Mouse (Mus musculus) macrophage (primary cell): ENCODE data around the gene Dennd1b. TPM values are rescaled to one million over a fixed set of nuclear protein-coding genes. Genes with fewer than 3 reads are reported as not detected.

Experiments used
- H3K27ac ChIP-seq: fragments of 350-480 bp; formaldehyde crosslinking; 2 replicates; pipeline ENCODE4 v1.9.0; 2021
- H3K36me3 ChIP-seq: fragments of 350-480 bp; formaldehyde crosslinking; 2 replicates; pipeline ENCODE4 v1.9.0; 2021; ENCODE audit errors: inconsistent target
- H3K4me3 ChIP-seq: fragments of 350-480 bp; formaldehyde crosslinking; 2 replicates; pipeline ENCODE4 v1.9.0; 2021; ENCODE audit errors: inconsistent target
- H3K79me2 ChIP-seq: fragments of 350-480 bp; formaldehyde crosslinking; 2 replicates; pipeline ENCODE4 v1.9.0; 2021; ENCODE audit errors: inconsistent target
- WGBS: methylation state at CpG from one replicate; pipeline ENCODE4 v1.1.7; 2026; ENCODE audit warnings: inconsistent platforms; ENCODE audit not compliant: missing documents; 5-methylcytosine and 5-hydroxymethylcytosine counted together
- polyA plus RNA-seq: library from polyadenylated mRNA; stranded (reverse); fragments of 250-400 nt; gene quantifications from 3 replicates; pipeline ENCODE4 v1.2.4, GENCODE M21; 2018; ENCODE audit warnings: inconsistent platforms

Dennd1b gene
- polyA plus RNA-seq, 1 experiment from 2014 or later: 13.8 TPM

GRCm38 (mm10) chr1:138952173-138952572 is 11.1 kb upstream of the Dennd1b start:
- Histone ChIP-seq H3K4me3 (no peak overlapping the region), H3K36me3 (no peaks in the 10 kb centered on the region)

GRCm38 (mm10) chr1:138954978-138955377 is 8.3 kb upstream of the Dennd1b start:
- Histone ChIP-seq H3K27ac (no peak overlapping the region), H3K36me3 (no peaks in the 10 kb centered on the region), H3K4me3 (no peak overlapping the region), H3K79me2 (no peaks in the 10 kb centered on the region)
- WGBS: 49% methylated on average over 5 of the region's 5 CpGs

More at GRCm38 (mm10) chr1:138952173-138952572, 11.1 kb upstream of the Dennd1b start:
- H3K27ac ChIP-seq: no peak overlapping the region
- H3K79me2 ChIP-seq: no peaks in the 10 kb centered on the region

GRCm38 (mm10) chr1:138955455-138955854 is 7.8 kb upstream of the Dennd1b start:
- WGBS: 46% methylated on average over 3 of the region's 4 CpGs
- Histone ChIP-seq H3K27ac (no peak overlapping the region), H3K4me3 (no peak overlapping the region), H3K36me3 (no peaks in the 10 kb centered on the region), H3K79me2 (no peaks in the 10 kb centered on the region)

- H3K27ac ChIP-seq: no peak overlapping the region
- no peak overlapping the region for H3K4me3 ChIP-seq
Observed at GRCm38 (mm10) chr1:138956511-138956910, 6.7 kb upstream of the Dennd1b start.

GRCm38 (mm10) chr1:138957111-138957510 is 6.1 kb upstream of the Dennd1b start:
- 80% methylated on average over 4 of the region's 4 CpGs for WGBS

More at GRCm38 (mm10) chr1:138956511-138956910, 6.7 kb upstream of the Dennd1b start:
- Histone ChIP-seq H3K79me2 (no peaks in the 10 kb centered on the region), H3K36me3 (no peaks in the 10 kb centered on the region)

GRCm38 (mm10) chr1:138958863-138959262 is 4.4 kb upstream of the Dennd1b start:
- Histone ChIP-seq H3K79me2 (no peaks in the 10 kb centered on the region), H3K27ac (no peak overlapping the region), H3K4me3 (no peak overlapping the region), H3K36me3 (no peaks in the 10 kb centered on the region)
- 100% methylated on average over 3 of the region's 3 CpGs for WGBS

More at GRCm38 (mm10) chr1:138957111-138957510, 6.1 kb upstream of the Dennd1b start:
- H3K4me3 ChIP-seq: no peak overlapping the region
- H3K79me2 ChIP-seq: no peaks in the 10 kb centered on the region
- no peak overlapping the region for H3K27ac ChIP-seq
- H3K36me3 ChIP-seq: no peaks in the 10 kb centered on the region

GRCm38 (mm10) chr1:138959903-138960483 is 3.2 kb upstream of the Dennd1b start:
- Histone ChIP-seq H3K4me3 (no peak overlapping the region), H3K27ac (no peak overlapping the region), H3K79me2 (peaks cover 10% of the 10 kb centered on the region), H3K36me3 (no peaks in the 10 kb centered on the region)
- 98% methylated on average over 4 of the region's 4 CpGs for WGBS

GRCm38 (mm10) chr1:138962266-138963101 is 751 bp upstream of the Dennd1b start:
- Histone ChIP-seq H3K79me2 (peaks cover 34% of the 10 kb centered on the region), H3K27ac (peak overlapping the region; percentile 85), H3K4me3 (peak overlapping the region; percentile 63), H3K36me3 (no peaks in the 10 kb centered on the region)
- WGBS: 11% methylated on average over 9 of the region's 9 CpGs

GRCm38 (mm10) chr1:138963868-138964458 is 728 bp downstream of the Dennd1b start:
- Histone ChIP-seq H3K36me3 (no peaks in the 10 kb centered on the region), H3K79me2 (peaks cover 49% of the 10 kb centered on the region), H3K4me3 (peak overlapping the region; percentile 80), H3K27ac (peak overlapping the region; percentile 75)
- WGBS: under 1% methylated on average over 35 of the region's 50 CpGs

GRCm38 (mm10) chr1:138965069-138965468 is 1.8 kb downstream of the Dennd1b start:
- Histone ChIP-seq H3K27ac (no peak overlapping the region), H3K79me2 (peaks cover 60% of the 10 kb centered on the region), H3K4me3 (peak overlapping the region; percentile 11; the same call in 1 of the 2 replicates)

GRCm38 (mm10) chr1:138965511-138965910 is 2.3 kb downstream of the Dennd1b start:
- Histone ChIP-seq H3K27ac (no peak overlapping the region), H3K79me2 (peaks cover 64% of the 10 kb centered on the region), H3K4me3 (no peak overlapping the region), H3K36me3 (no peaks in the 10 kb centered on the region)
- 87% methylated on average over 2 of the region's 2 CpGs for WGBS

More at GRCm38 (mm10) chr1:138965069-138965468, 1.8 kb downstream of the Dennd1b start:
- no peaks in the 10 kb centered on the region for H3K36me3 ChIP-seq

- no peaks in the 10 kb centered on the region for H3K36me3 ChIP-seq
- H3K4me3 ChIP-seq: no peak overlapping the region
- H3K79me2 ChIP-seq: peaks cover 84% of the 10 kb centered on the region
- WGBS: 0% methylated on average over 7 of the region's 7 CpGs
- H3K27ac ChIP-seq: peak overlapping the region; percentile 58
Observed at GRCm38 (mm10) chr1:138967450-138967849, 4.2 kb downstream of the Dennd1b start.

GRCm38 (mm10) chr1:138970053-138970452 is 6.8 kb downstream of the Dennd1b start:
- Histone ChIP-seq H3K36me3 (no peaks in the 10 kb centered on the region), H3K4me3 (no peak overlapping the region), H3K79me2 (peaks cover 99% of the 10 kb centered on the region), H3K27ac (no peak overlapping the region)
- 95% methylated on average over 4 of the region's 4 CpGs for WGBS

- H3K27ac ChIP-seq: peak overlapping the region; percentile 72
- peaks cover 98% of the 10 kb centered on the region for H3K79me2 ChIP-seq
- H3K36me3 ChIP-seq: no peaks in the 10 kb centered on the region
- H3K4me3 ChIP-seq: no peak overlapping the region
- 37% methylated on average over 6 of the region's 6 CpGs for WGBS
Observed at GRCm38 (mm10) chr1:138973541-138974224, 10.4 kb downstream of the Dennd1b start.
